Comparison of ENCODE assay signal across 9 mouse cellular contexts in the genomic region with DNA sequence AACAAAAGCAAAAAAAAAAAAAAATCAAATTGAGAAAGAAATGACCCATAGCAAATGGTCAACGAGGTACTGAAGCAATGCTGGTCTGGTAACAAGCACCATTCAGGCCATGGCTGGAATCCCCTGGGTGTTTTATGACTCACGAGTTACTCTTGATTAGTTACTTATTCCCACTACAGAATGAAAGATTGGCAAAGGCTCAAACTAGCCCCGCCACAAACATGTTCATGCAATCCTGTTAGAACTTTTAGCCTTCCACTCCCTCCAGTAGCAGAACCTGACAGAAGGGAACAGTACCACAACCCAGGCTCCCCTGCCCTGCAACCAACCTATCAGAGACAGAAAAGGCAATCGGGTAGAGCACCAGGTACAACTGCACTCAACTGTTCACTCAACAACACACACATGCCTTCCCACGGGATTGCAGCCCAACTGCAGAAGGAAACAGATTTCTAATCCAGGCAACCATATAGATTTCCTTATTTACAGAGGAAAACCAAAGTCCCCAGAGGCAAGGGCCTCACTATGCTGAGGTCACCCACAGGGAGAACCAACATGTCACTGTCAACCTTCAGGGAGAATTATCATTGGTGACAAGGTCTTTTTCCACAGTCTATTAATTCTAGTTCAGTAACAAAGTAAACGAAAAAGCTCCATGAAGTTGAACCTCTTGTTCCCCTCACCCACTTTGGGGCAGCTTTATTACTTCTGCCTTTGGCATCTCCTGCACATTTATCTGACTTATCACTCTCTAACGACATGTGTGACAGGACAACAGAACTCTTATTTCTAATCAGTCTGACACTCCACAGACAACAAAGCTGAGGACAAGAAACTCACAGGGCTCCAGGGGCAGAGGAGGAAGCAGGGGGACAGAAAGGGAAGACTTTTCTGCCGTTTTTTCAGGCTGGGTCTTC. TPM values are rescaled to one million over a fixed set of nuclear protein-coding genes. Genes with fewer than 3 reads are reported as not detected.
A peak's percentile ranks its signal among the peaks of the same experiment; 100 is the strongest.
DNase-seq lines count a peak whose midpoint lies in the region; ATAC-seq and TF ChIP-seq lines count a peak whose summit lies in the region.
"Had no signal": no experiment of that assay in that cellular context is flagged by ENCODE, and none has a peak within 500 bp of the region (broad histone marks: within the 10 kb centered on the region; RNA-seq: fewer than 3 reads in every experiment).

No protein-coding gene starts in this region.

- peak; percentile 81 for ATAC-seq in Patski
- peak; percentile 74 for ATAC-seq in lung, postnatal 0 days
- ATAC-seq in forebrain, embryonic 15.5 days (replicated peaks): no peak
- no peak for ATAC-seq in hindbrain, embryonic 14.5 days (ENCODE audit: low FRiP score)

- 9% methylated on average over 8 of the region's 8 CpGs for WGBS in kidney, adult 2 months
- 27% methylated on average over 8 of the region's 8 CpGs for WGBS in lung, postnatal 0 days
- WGBS in forebrain, embryonic 15.5 days: 62% methylated on average over 8 of the region's 8 CpGs
- WGBS in hindbrain, embryonic 14.5 days: 70% methylated on average over 8 of the region's 8 CpGs

- no peak for TF ChIP-seq POLR2A in kidney, adult 2 months (IDR thresholded peaks at IDR 0.05; ENCODE audit: low read depth, low read length)

- H3K27ac ChIP-seq in kidney, adult 2 months (ENCODE audit: insufficient read depth, low read depth, low read length): peak overlapping the region; percentile 98
- H3K27ac ChIP-seq in lung, postnatal 0 days (ENCODE audit: low read length): peak overlapping the region; percentile 65
- H3K27ac ChIP-seq in forebrain, embryonic 15.5 days (replicated peaks): no peak overlapping the region
- no peak overlapping the region; the same call in 1 of the 2 replicates for H3K27ac ChIP-seq in left cerebral cortex, adult 2 months
- no peak overlapping the region for H3K27ac ChIP-seq in hindbrain, embryonic 14.5 days
- H3K27ac ChIP-seq: midbrain, embryonic 12.5 days had no signal

- TF ChIP-seq EP300 in lung, postnatal 0 days (IDR thresholded peaks at IDR 0.05): peak; percentile 72

- intact Hi-C loops in left cerebral cortex, adult 2 months (cut with DNase I): loop anchor here (5.0 kb wide), 2 partner anchors 131 to 211 kb away; no protein-coding TSS in a partner anchor

- no peak overlapping the region for H3K4me3 ChIP-seq in kidney, adult 2 months (ENCODE audit: insufficient read depth, low read depth, low read length)
- no peak overlapping the region for H3K4me3 ChIP-seq in lung, postnatal 0 days (ENCODE audit: low read depth, low read length)
- H3K4me3 ChIP-seq in forebrain, embryonic 15.5 days: no peak overlapping the region
- H3K4me3 ChIP-seq in left cerebral cortex, adult 2 months: no peak overlapping the region
- H3K4me3 ChIP-seq in hindbrain, embryonic 14.5 days (replicated peaks; ENCODE audit: low read length): no peak overlapping the region
- H3K4me3 ChIP-seq: midbrain, embryonic 12.5 days had no signal

- CTCF ChIA-PET in Patski (lab: Charles Lee): interaction anchor here (1.1 to 1.4 kb wide), 2 partner anchors 12 to 110 kb away, joined by 3 read pairs; a partner anchor contains a TSS

- H3K4me2 ChIP-seq in lung, postnatal 0 days (replicated peaks; ENCODE audit: low read depth, low read length): no peak overlapping the region
- H3K4me2 ChIP-seq in forebrain, embryonic 15.5 days (replicated peaks): no peak overlapping the region
- no peak overlapping the region for H3K4me2 ChIP-seq in hindbrain, embryonic 14.5 days (replicated peaks)
- H3K4me2 ChIP-seq: midbrain, embryonic 12.5 days had no signal

- no peak overlapping the region for H3K9ac ChIP-seq in lung, postnatal 0 days (replicated peaks; ENCODE audit: low read depth)
- H3K9ac ChIP-seq in forebrain, embryonic 15.5 days (replicated peaks): no peak overlapping the region
- H3K9ac ChIP-seq in hindbrain, embryonic 14.5 days: no peak overlapping the region
- H3K9ac ChIP-seq: midbrain, embryonic 12.5 days had no signal

- DNase-seq in adrenal gland, postnatal 14 days: peak; percentile 53
- no peak for DNase-seq in adrenal gland, adult 18-20 months (ENCODE audit: low spot score in 2 of 2)
- DNase-seq in Patski (ENCODE audit: low read depth, low spot score): peak; percentile 85
- peak; percentile 95 for DNase-seq in kidney, adult 2 months
- peak; percentile 89 for DNase-seq in lung, postnatal 0 days (ENCODE audit: low spot score)
- DNase-seq in left cerebral cortex, adult 2 months (ENCODE audit: extremely low spot score in 1 of 2, low spot score in 2 of 2): no peak
- DNase-seq in hindbrain, embryonic 14.5 days (ENCODE audit: low spot score): no peak

- no peaks in the 10 kb centered on the region for H3K36me3 ChIP-seq in kidney, adult 2 months (ENCODE audit: control insufficient read depth, insufficient read depth, low read length)
- H3K36me3 ChIP-seq in lung, postnatal 0 days (ENCODE audit: insufficient read depth, low read length): no peaks in the 10 kb centered on the region
- H3K36me3 ChIP-seq in forebrain, embryonic 15.5 days: no peaks in the 10 kb centered on the region
- no peaks in the 10 kb centered on the region for H3K36me3 ChIP-seq in hindbrain, embryonic 14.5 days (replicated peaks; ENCODE audit: control insufficient read depth, insufficient read depth)
- H3K36me3 ChIP-seq: midbrain, embryonic 12.5 days had no signal

- TF ChIP-seq CTCF in Patski (IDR thresholded peaks at IDR 0.05): no peak
- TF ChIP-seq CTCF in kidney, adult 2 months (conservative IDR thresholded peaks at IDR 0.05; ENCODE audit: insufficient read depth, insufficient read length, low read depth, low read length): no peak
- TF ChIP-seq CTCF in lung, postnatal 0 days (IDR thresholded peaks at IDR 0.05): no peak
- TF ChIP-seq CTCF in left cerebral cortex, adult 2 months (IDR thresholded peaks at IDR 0.05): no peak

- H3K27me3 ChIP-seq in Patski: no peaks in the 10 kb centered on the region
- no peaks in the 10 kb centered on the region for H3K27me3 ChIP-seq in kidney, adult 2 months (replicated peaks; ENCODE audit: control insufficient read depth, insufficient read depth, low read length)
- no peaks in the 10 kb centered on the region for H3K27me3 ChIP-seq in lung, postnatal 0 days (replicated peaks; ENCODE audit: insufficient read depth, low read length)
- H3K27me3 ChIP-seq in forebrain, embryonic 15.5 days: no peaks in the 10 kb centered on the region
- no peaks in the 10 kb centered on the region for H3K27me3 ChIP-seq in hindbrain, embryonic 14.5 days (ENCODE audit: control insufficient read depth, insufficient read depth, low read length)
- H3K27me3 ChIP-seq: midbrain, embryonic 12.5 days had no signal

- in situ Hi-C loops in Patski (cut with MboI; ENCODE audit: low pct_unique_long_range_greater_than_20kb): no loop called here

- no peaks in the 10 kb centered on the region for H3K9me3 ChIP-seq in lung, postnatal 0 days (ENCODE audit: low read length)
- H3K9me3 ChIP-seq in forebrain, embryonic 15.5 days: no peaks in the 10 kb centered on the region
- H3K9me3 ChIP-seq in hindbrain, embryonic 14.5 days (ENCODE audit: control insufficient read depth, low read length): no peaks in the 10 kb centered on the region
- H3K9me3 ChIP-seq: midbrain, embryonic 12.5 days had no signal

- POLR2A ChIA-PET in Patski (lab: Charles Lee): interaction anchor here (1.3 to 1.7 kb wide), 2 partner anchors 10 to 17 kb away, joined by 4 to 5 read pairs; no protein-coding TSS in a partner anchor

- H3K4me1 ChIP-seq in kidney, adult 2 months (ENCODE audit: control insufficient read depth, insufficient read depth, low read length): peaks cover 81% of the 10 kb centered on the region
- H3K4me1 ChIP-seq in lung, postnatal 0 days (ENCODE audit: insufficient read depth, low read depth, low read length): peaks cover 75% of the 10 kb centered on the region
- H3K4me1 ChIP-seq in forebrain, embryonic 15.5 days: no peaks in the 10 kb centered on the region
- H3K4me1 ChIP-seq in hindbrain, embryonic 14.5 days (replicated peaks; ENCODE audit: control insufficient read depth, insufficient read depth, low read length): no peaks in the 10 kb centered on the region
- H3K4me1 ChIP-seq: midbrain, embryonic 12.5 days had no signal

RNA-seq across cellular contexts. Expression of a gene that starts 12.8 kb away (rescaled TPM):
- total RNA-seq in adrenal gland, postnatal 14 days (2021): 43.9 and 46.6 TPM in 2 replicates
- 10 to 100 TPM; 34.6 to 60.6 TPM for total RNA-seq in adrenal gland, adult 18-20 months (2021)
- 20.3 TPM for polyA plus RNA-seq in Patski (2021)
- 19.5 and 21.0 TPM in 2 replicates for polyA plus RNA-seq in kidney, adult 2 months (2012; rRNA removed)
- 20.4 and 22.3 TPM in 2 replicates for polyA plus RNA-seq in lung, postnatal 0 days (2015; fragmentation: Nextera tagmentation; extraction: Ambion mirVana)
- polyA plus RNA-seq in forebrain, embryonic 15.5 days (2015; fragmentation: Nextera tagmentation; extraction: Ambion mirVana): 1.9 and 2.3 TPM in 2 replicates
- total RNA-seq in left cerebral cortex, adult 2 months (2021): 10 to 100 TPM; 13.8 to 16.0 TPM
- 2.3 and 4.6 TPM in 2 replicates for polyA plus RNA-seq in hindbrain, embryonic 14.5 days (2014; fragmentation: Nextera tagmentation; extraction: Ambion mirVana)

Comparison
In these comparisons a context has a peak if more than half of its experiments do, and no peak if none do; other contexts are left out.
1. DNase-seq: peak in adrenal gland, postnatal 14 days (single experiment), Patski (single experiment), kidney, adult 2 months (single experiment) and lung, postnatal 0 days (single experiment); none in adrenal gland, adult 18-20 months (0 of 2), left cerebral cortex, adult 2 months (0 of 2) and hindbrain, embryonic 14.5 days (single experiment).
2. ATAC-seq: peak in Patski (single experiment) and lung, postnatal 0 days (single experiment); none in forebrain, embryonic 15.5 days (single experiment) and hindbrain, embryonic 14.5 days (single experiment).
3. H3K27ac ChIP-seq: peak in kidney, adult 2 months (single experiment) and lung, postnatal 0 days (single experiment); none in forebrain, embryonic 15.5 days (single experiment), left cerebral cortex, adult 2 months (single experiment) and hindbrain, embryonic 14.5 days (single experiment).